Mouse (Mus musculus) heart, postnatal 0 days (tissue): ENCODE results near the gene Lysmd3.

Experiments
- CTCF ChIP-seq: IDR thresholded peaks from 2 replicates; pipeline ENCODE4 v1.5.1; 2016; ENCODE audit warnings: antibody characterized with exemption, control low read depth, low read depth
- EP300 ChIP-seq: IDR thresholded peaks from 2 replicates; pipeline ENCODE4 v1.6.1; 2016; ENCODE audit warnings: antibody characterized with exemption, low read depth

DNA sequence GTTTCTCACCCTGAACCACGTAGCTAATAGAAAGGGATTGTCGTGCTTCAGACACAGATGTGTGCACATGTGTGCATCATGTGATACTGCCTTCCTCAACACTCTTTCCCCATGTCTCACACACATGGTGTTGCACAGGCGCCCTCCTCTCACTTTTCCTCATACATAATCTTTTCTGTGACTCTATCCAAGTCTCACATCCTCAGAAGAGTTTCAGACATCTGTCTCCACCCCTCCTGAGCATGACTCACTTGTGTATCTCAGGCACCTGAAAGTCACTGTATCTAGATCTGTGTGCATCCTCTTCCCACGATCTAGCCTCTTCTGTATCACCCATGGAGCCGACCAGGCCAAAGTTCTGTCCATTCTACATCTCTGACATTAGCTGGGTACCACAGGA is 10.2 kb downstream of the Lysmd3 start:
- TF ChIP-seq CTCF (no peak), EP300 (no peak)
